10 mouse cellular contexts compared by ENCODE assay signal in the genomic region with DNA sequence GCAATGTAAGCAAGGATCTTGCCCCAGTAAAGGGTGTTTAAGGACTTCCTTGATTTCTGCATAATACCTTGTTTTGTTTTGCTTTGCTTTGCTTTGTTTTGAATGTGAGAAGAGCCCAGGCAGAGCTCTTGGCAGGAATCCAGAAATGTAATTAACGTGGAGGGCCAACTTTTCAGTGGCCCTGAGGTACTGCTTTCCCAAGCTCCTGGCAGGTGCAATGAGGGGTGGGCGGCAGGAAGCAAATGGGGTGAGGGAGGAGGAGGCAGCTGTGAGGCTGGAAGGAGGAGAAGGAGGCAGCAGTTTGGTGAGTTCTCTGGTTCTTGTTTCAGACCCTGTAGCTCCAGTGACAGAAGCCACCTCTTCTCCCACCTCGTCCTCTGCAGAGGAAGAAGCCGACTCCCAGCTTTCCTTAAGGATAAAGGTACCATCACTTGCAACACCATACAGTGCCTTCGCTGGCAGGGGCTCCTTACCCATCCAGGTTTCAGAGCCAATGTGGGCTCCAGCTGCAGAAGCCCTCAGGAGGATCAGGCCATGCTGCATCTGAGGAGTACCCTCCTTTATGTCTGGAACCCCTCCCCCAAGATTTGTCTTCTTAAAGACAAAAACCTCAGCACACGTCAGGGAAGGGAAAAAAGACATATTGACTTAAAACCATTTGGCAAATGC. TPM values are rescaled to one million over a fixed set of nuclear protein-coding genes. Genes with fewer than 3 reads are reported as not detected.
DNase-seq lines count a peak whose midpoint lies in the region; ATAC-seq and TF ChIP-seq lines count a peak whose summit lies in the region.
"Had no signal": no experiment of that assay in that cellular context is flagged by ENCODE, and none has a peak within 500 bp of the region (broad histone marks: within the 10 kb centered on the region; RNA-seq: fewer than 3 reads in every experiment).

No protein-coding gene starts in this region.

- ATAC-seq in heart, embryonic 13.5 days (ENCODE audit: extremely low read depth, insufficient number of reproducible peaks, low FRiP score, low TSS enrichment) = no peak
- 0 out of 2 replicates have a peak, but pooled peaks have one; percentile 44 for ATAC-seq in midbrain, embryonic 12.5 days (ENCODE audit: low FRiP score, low read depth)
- ATAC-seq in CD4-positive, CD25-positive, alpha-beta regulatory T cell, adult 4 months = no peak
- no peak for ATAC-seq in megakaryocyte-erythroid progenitor cell, adult 5-6 weeks (replicated peaks; ENCODE audit: low FRiP score, low TSS enrichment, poor library complexity, severe bottlenecking)

- peaks cover 46% of the 10 kb centered on the region for H3K4me1 ChIP-seq in heart, embryonic 13.5 days
- H3K4me1 ChIP-seq in midbrain, embryonic 12.5 days = peaks cover 35% of the 10 kb centered on the region

- no peak for TF ChIP-seq POLR2A in brain, embryonic 14.5 days (IDR thresholded peaks at IDR 0.05; ENCODE audit: borderline replicate concordance, extremely low read depth, insufficient read depth, insufficient read length, poor library complexity, severe bottlenecking)

- H3K27ac ChIP-seq in heart, embryonic 13.5 days (replicated peaks) = peak overlapping the region; percentile 60; the same call in 1 of the 2 replicates
- peak overlapping the region; percentile 65 for H3K27ac ChIP-seq in midbrain, embryonic 12.5 days (replicated peaks)

- no peaks in the 10 kb centered on the region for H3K9me3 ChIP-seq in heart, embryonic 13.5 days
- H3K9me3 ChIP-seq in midbrain, embryonic 12.5 days = no peaks in the 10 kb centered on the region

- 0 out of 2 replicates have a peak overlapping the region, but pooled peaks have one; percentile 6 for H3K4me2 ChIP-seq in heart, embryonic 13.5 days
- no peak overlapping the region for H3K4me2 ChIP-seq in midbrain, embryonic 12.5 days (replicated peaks)

- H3K27me3 ChIP-seq in heart, embryonic 13.5 days (replicated peaks) = no peaks in the 10 kb centered on the region
- H3K27me3 ChIP-seq in midbrain, embryonic 12.5 days = no peaks in the 10 kb centered on the region; the same call in 1 of the 2 replicates

- no peak overlapping the region; the same call in 1 of the 2 replicates for H3K9ac ChIP-seq in heart, embryonic 13.5 days
- no peak overlapping the region for H3K9ac ChIP-seq in midbrain, embryonic 12.5 days (replicated peaks)

- H3K36me3 ChIP-seq in heart, embryonic 13.5 days = peaks cover 5% of the 10 kb centered on the region
- no peaks in the 10 kb centered on the region for H3K36me3 ChIP-seq in midbrain, embryonic 12.5 days

- WGBS in heart, embryonic 13.5 days = 43% methylated on average over 6 of the region's 6 CpGs
- 28% methylated on average over 6 of the region's 6 CpGs for WGBS in midbrain, embryonic 12.5 days

- DNase-seq in heart, adult 11 months = no peak
- peak; percentile 89 for DNase-seq in brain, embryonic 14.5 days (ENCODE audit: low read depth)
- peak; percentile 80 for DNase-seq in forelimb bud, embryonic 11.5 days (ENCODE audit: low read depth, low spot score)
- DNase-seq in B cell, adult 2 months = no peak
- DNase-seq: adrenal gland, adult 2 months had no signal

- no peak overlapping the region for H3K4me3 ChIP-seq in heart, embryonic 13.5 days
- no peak overlapping the region for H3K4me3 ChIP-seq in midbrain, embryonic 12.5 days
- H3K4me3 ChIP-seq: erythroblast, embryonic 14.5 days had no signal

- no peak for TF ChIP-seq CTCF in brain, embryonic 14.5 days (IDR thresholded peaks at IDR 0.05; ENCODE audit: borderline replicate concordance, extremely low read depth, insufficient read depth, insufficient read length)

RNA-seq across cellular contexts. Expression of a gene that starts 36.2 kb away (rescaled TPM):
- polyA plus RNA-seq in heart, embryonic 13.5 days (2015; fragmentation: Nextera tagmentation; extraction: Ambion mirVana) = 81.5 and 83.7 TPM in 2 replicates
- 19.8 and 33.6 TPM in 2 replicates for polyA plus RNA-seq in brain, embryonic 14.5 days (2012; rRNA removed)
- polyA plus RNA-seq in midbrain, embryonic 12.5 days (2016; fragmentation: Nextera tagmentation; extraction: Ambion mirVana) = 54.8 and 55.6 TPM in 2 replicates
- not detected for polyA plus RNA-seq in CD4-positive, CD25-positive, alpha-beta regulatory T cell, adult 4 months (2017; shearing (Covaris generic))
- not detected in 2 replicates for total RNA-seq in megakaryocyte-erythroid progenitor cell, adult 5-6 weeks (2014; fragmentation: Nextera tagmentation)
- not detected in 2 replicates for total RNA-seq in megakaryocyte-erythroid progenitor cell, adult 5-6 weeks (2017)

Comparison
In these comparisons a context has a peak if more than half of its experiments do, and no peak if none do; other contexts are left out.
1. DNase-seq: peak in brain, embryonic 14.5 days (single experiment) and forelimb bud, embryonic 11.5 days (single experiment); none in heart, adult 11 months (single experiment) and B cell, adult 2 months (0 of 2).
2. RNA of a gene that starts 36.2 kb away (polyA plus RNA-seq): 81.5 to 83.7 TPM in heart, embryonic 13.5 days, 54.8 to 55.6 TPM in midbrain, embryonic 12.5 days and 19.8 to 33.6 TPM in brain, embryonic 14.5 days; not detected in CD4-positive, CD25-positive, alpha-beta regulatory T cell, adult 4 months; every median in the first group is over 10 times any median in the second.